ENCODE assay signal across 20 mouse cellular contexts in genomic region chr3:109487823-109488222, GRCm38 (mm10).
DNase-seq lines count a peak whose midpoint lies in the region; ATAC-seq lines count a peak whose summit lies in the region.
"Had no signal": no experiment of that assay in that cellular context is flagged by ENCODE, and none has a peak within 500 bp of the region (broad histone marks: within the 10 kb centered on the region; RNA-seq: fewer than 3 reads in every experiment).

No protein-coding gene starts in this region.

- no peak overlapping the region for H3K9ac ChIP-seq in hindbrain, embryonic 12.5 days
- H3K9ac ChIP-seq in midbrain, embryonic 12.5 days (replicated peaks), result no peak overlapping the region
- no peak overlapping the region for H3K9ac ChIP-seq in hindbrain, embryonic 15.5 days
- H3K9ac ChIP-seq in midbrain, embryonic 15.5 days, result no peak overlapping the region
- H3K9ac ChIP-seq: embryonic facial prominence, embryonic 15.5 days; heart, embryonic 15.5 days had no signal

- H3K4me1 ChIP-seq in hindbrain, embryonic 12.5 days, result peaks cover 32% of the 10 kb centered on the region
- H3K4me1 ChIP-seq in hindbrain, embryonic 10.5 days (replicated peaks), result peaks cover 23% of the 10 kb centered on the region
- peaks cover 12% of the 10 kb centered on the region; the same call in 1 of the 2 replicates for H3K4me1 ChIP-seq in midbrain, embryonic 12.5 days
- peaks cover 40% of the 10 kb centered on the region for H3K4me1 ChIP-seq in midbrain, embryonic 10.5 days
- peaks cover 11% of the 10 kb centered on the region for H3K4me1 ChIP-seq in hindbrain, embryonic 15.5 days (replicated peaks)
- H3K4me1 ChIP-seq in midbrain, embryonic 15.5 days, result peaks cover 14% of the 10 kb centered on the region
- H3K4me1 ChIP-seq: embryonic facial prominence, embryonic 15.5 days; heart, embryonic 15.5 days had no signal

- no peak overlapping the region for H3K4me3 ChIP-seq in hindbrain, embryonic 12.5 days
- H3K4me3 ChIP-seq in hindbrain, embryonic 10.5 days, result no peak overlapping the region
- H3K4me3 ChIP-seq in midbrain, embryonic 12.5 days, result no peak overlapping the region
- no peak overlapping the region for H3K4me3 ChIP-seq in midbrain, embryonic 10.5 days
- H3K4me3 ChIP-seq in hindbrain, embryonic 15.5 days, result no peak overlapping the region
- no peak overlapping the region for H3K4me3 ChIP-seq in midbrain, embryonic 15.5 days
- H3K4me3 ChIP-seq: embryonic facial prominence, embryonic 15.5 days; erythroblast, embryonic 14.5 days; forebrain, embryonic 10.5 days; heart, embryonic 15.5 days had no signal

- DNase-seq in hindbrain, embryonic 10.5 days (ENCODE audit: low spot score), result no peak
- DNase-seq in midbrain, embryonic 10.5 days (ENCODE audit: low spot score), result no peak
- no peak for DNase-seq in thymus, postnatal 0 days (ENCODE audit: low spot score)
- DNase-seq: adrenal gland, postnatal 10 days; cerebellum, adult 11 months; cerebellum, adult 8-10 months; cerebellum, postnatal 14 days; embryo, embryonic 11 days; gastrocnemius, postnatal 36 days; heart, adult 18-20 months; heart, postnatal 14 days had no signal

- no peaks in the 10 kb centered on the region for H3K9me3 ChIP-seq in hindbrain, embryonic 12.5 days (replicated peaks)
- no peaks in the 10 kb centered on the region for H3K9me3 ChIP-seq in hindbrain, embryonic 10.5 days
- H3K9me3 ChIP-seq in midbrain, embryonic 12.5 days, result no peaks in the 10 kb centered on the region
- H3K9me3 ChIP-seq in midbrain, embryonic 10.5 days (replicated peaks), result no peaks in the 10 kb centered on the region
- H3K9me3 ChIP-seq in hindbrain, embryonic 15.5 days, result no peaks in the 10 kb centered on the region
- no peaks in the 10 kb centered on the region for H3K9me3 ChIP-seq in midbrain, embryonic 15.5 days
- H3K9me3 ChIP-seq: embryonic facial prominence, embryonic 15.5 days; forebrain, embryonic 10.5 days; heart, embryonic 15.5 days had no signal

- 90% methylated on average over 4 of the region's 4 CpGs for WGBS in hindbrain, embryonic 12.5 days
- WGBS in hindbrain, embryonic 10.5 days, result 96% methylated on average over 4 of the region's 4 CpGs
- 89% methylated on average over 4 of the region's 4 CpGs for WGBS in midbrain, embryonic 12.5 days
- 88% methylated on average over 4 of the region's 4 CpGs for WGBS in midbrain, embryonic 10.5 days
- 81% methylated on average over 4 of the region's 4 CpGs for WGBS in hindbrain, embryonic 15.5 days
- 87% methylated on average over 4 of the region's 4 CpGs for WGBS in midbrain, embryonic 15.5 days

- H3K27me3 ChIP-seq in hindbrain, embryonic 12.5 days, result no peaks in the 10 kb centered on the region
- H3K27me3 ChIP-seq in hindbrain, embryonic 10.5 days (ENCODE audit: insufficient read depth, poor library complexity, severe bottlenecking), result no peaks in the 10 kb centered on the region
- H3K27me3 ChIP-seq in midbrain, embryonic 12.5 days, result no peaks in the 10 kb centered on the region
- no peaks in the 10 kb centered on the region for H3K27me3 ChIP-seq in midbrain, embryonic 10.5 days (ENCODE audit: low read depth, poor library complexity, severe bottlenecking)
- no peaks in the 10 kb centered on the region for H3K27me3 ChIP-seq in hindbrain, embryonic 15.5 days
- H3K27me3 ChIP-seq in midbrain, embryonic 15.5 days (replicated peaks), result no peaks in the 10 kb centered on the region
- H3K27me3 ChIP-seq: embryonic facial prominence, embryonic 15.5 days; heart, embryonic 15.5 days had no signal

- H3K27ac ChIP-seq in hindbrain, embryonic 12.5 days, result peak overlapping the region; percentile 48
- no peak overlapping the region for H3K27ac ChIP-seq in hindbrain, embryonic 10.5 days
- H3K27ac ChIP-seq in midbrain, embryonic 12.5 days (replicated peaks), result 0 out of 2 replicates have a peak overlapping the region, but pooled peaks have one; percentile 43
- H3K27ac ChIP-seq in midbrain, embryonic 10.5 days (replicated peaks), result no peak overlapping the region
- peak overlapping the region; percentile 55 for H3K27ac ChIP-seq in hindbrain, embryonic 15.5 days (replicated peaks)
- H3K27ac ChIP-seq in midbrain, embryonic 15.5 days, result peak overlapping the region; percentile 15; the same call in 1 of the 2 replicates
- H3K27ac ChIP-seq: embryonic facial prominence, embryonic 15.5 days; forebrain, embryonic 10.5 days; heart, embryonic 15.5 days had no signal

- no peak overlapping the region for H3K4me2 ChIP-seq in hindbrain, embryonic 12.5 days (replicated peaks)
- H3K4me2 ChIP-seq in midbrain, embryonic 12.5 days (replicated peaks), result no peak overlapping the region
- no peak overlapping the region for H3K4me2 ChIP-seq in hindbrain, embryonic 15.5 days
- no peak overlapping the region for H3K4me2 ChIP-seq in midbrain, embryonic 15.5 days
- H3K4me2 ChIP-seq: embryonic facial prominence, embryonic 15.5 days; heart, embryonic 11.5 days; heart, embryonic 15.5 days had no signal

- ATAC-seq in hindbrain, embryonic 12.5 days (ENCODE audit: low FRiP score), result no peak
- ATAC-seq in midbrain, embryonic 12.5 days (ENCODE audit: low FRiP score, low read depth), result no peak
- no peak for ATAC-seq in hindbrain, embryonic 15.5 days (ENCODE audit: low FRiP score, low read depth)
- no peak for ATAC-seq in midbrain, embryonic 15.5 days (replicated peaks)

- H3K36me3 ChIP-seq in hindbrain, embryonic 12.5 days, result no peaks in the 10 kb centered on the region
- no peaks in the 10 kb centered on the region for H3K36me3 ChIP-seq in hindbrain, embryonic 10.5 days
- no peaks in the 10 kb centered on the region for H3K36me3 ChIP-seq in midbrain, embryonic 12.5 days
- H3K36me3 ChIP-seq in midbrain, embryonic 10.5 days, result no peaks in the 10 kb centered on the region
- H3K36me3 ChIP-seq in hindbrain, embryonic 15.5 days, result no peaks in the 10 kb centered on the region
- no peaks in the 10 kb centered on the region for H3K36me3 ChIP-seq in midbrain, embryonic 15.5 days (replicated peaks)
- H3K36me3 ChIP-seq: embryonic facial prominence, embryonic 15.5 days; forebrain, embryonic 10.5 days; heart, embryonic 15.5 days had no signal

Comparison
In these comparisons a context has a peak if more than half of its experiments do, and no peak if none do; other contexts are left out.
1. H3K27ac ChIP-seq: peak in hindbrain, embryonic 12.5 days (single experiment), midbrain, embryonic 12.5 days (single experiment), hindbrain, embryonic 15.5 days (single experiment) and midbrain, embryonic 15.5 days (single experiment); none in hindbrain, embryonic 10.5 days (single experiment) and midbrain, embryonic 10.5 days (single experiment).